Mouse (Mus musculus) small intestine, adult 2 months (tissue): ENCODE data around the gene Apof.

Experiments used
- CTCF ChIP-seq: fragments of 200-500 bp; IDR thresholded peaks from 2 replicates; pipeline ENCODE4 v1.5.1; 2012; ENCODE audit warnings: low read depth, mild to moderate bottlenecking, control low read depth, inconsistent platforms, low read length, moderate library complexity, mixed read lengths; ENCODE audit not compliant: insufficient replicate concordance, insufficient read length; ENCODE audit errors: extremely low read depth
- POLR2A ChIP-seq: fragments of 200-500 bp; IDR thresholded peaks from 2 replicates; pipeline ENCODE4 v1.6.1; 2012; ENCODE audit warnings: low read depth, mild to moderate bottlenecking, control low read depth, inconsistent platforms, low read length, moderate library complexity

- TF ChIP-seq CTCF (no peak), POLR2A (no peak)
These were observed 21.3 kb upstream of the Apof start for GRCm38 (mm10) chr10:128247020-128247732.
